Mouse (Mus musculus) myocyte (in vitro differentiated cells): ENCODE data around the gene Cyp2g1.

ENCODE experiments used
- CEBPB ChIP-seq: IDR thresholded peaks from 2 replicates; pipeline ENCODE4 v1.6.1; 2011; ENCODE audit warnings: mild to moderate bottlenecking, moderate library complexity; ENCODE audit not compliant: poor library complexity, insufficient read depth, severe bottlenecking
- MAX ChIP-seq: IDR thresholded peaks from one replicate; pipeline ENCODE4 v1.6.1; 2011; ENCODE audit warnings: low read depth, mild to moderate bottlenecking, control low read depth
- POLR2A ChIP-seq: IDR thresholded peaks from one replicate; pipeline ENCODE4 v1.6.1; 2011; ENCODE audit warnings: low read depth, mild to moderate bottlenecking, control low read depth, moderate library complexity; ENCODE audit not compliant: insufficient read length
- POLR2AphosphoS2 ChIP-seq: IDR thresholded peaks from one replicate; pipeline ENCODE4 v1.6.1; 2011; ENCODE audit warnings: low read depth, control low read depth; ENCODE audit not compliant: insufficient read length
- REST ChIP-seq: IDR thresholded peaks from one replicate; pipeline ENCODE4 v1.6.1; 2011; ENCODE audit warnings: mild to moderate bottlenecking, control low read depth, moderate library complexity; ENCODE audit not compliant: insufficient read depth, insufficient read length
- TCF12 ChIP-seq: IDR thresholded peaks from one replicate; pipeline ENCODE4 v1.6.1; 2011; ENCODE audit warnings: mild to moderate bottlenecking, control low read depth; ENCODE audit not compliant: poor library complexity, insufficient read depth, severe bottlenecking
- TCF3 ChIP-seq: IDR thresholded peaks from one replicate; pipeline ENCODE4 v1.6.1; 2011; ENCODE audit warnings: low read depth, control low read depth; ENCODE audit not compliant: insufficient read length
- USF1 ChIP-seq: IDR thresholded peaks from one replicate; pipeline ENCODE4 v1.6.1; 2011; ENCODE audit warnings: low read depth, mild to moderate bottlenecking, control low read depth, moderate library complexity

DNA sequence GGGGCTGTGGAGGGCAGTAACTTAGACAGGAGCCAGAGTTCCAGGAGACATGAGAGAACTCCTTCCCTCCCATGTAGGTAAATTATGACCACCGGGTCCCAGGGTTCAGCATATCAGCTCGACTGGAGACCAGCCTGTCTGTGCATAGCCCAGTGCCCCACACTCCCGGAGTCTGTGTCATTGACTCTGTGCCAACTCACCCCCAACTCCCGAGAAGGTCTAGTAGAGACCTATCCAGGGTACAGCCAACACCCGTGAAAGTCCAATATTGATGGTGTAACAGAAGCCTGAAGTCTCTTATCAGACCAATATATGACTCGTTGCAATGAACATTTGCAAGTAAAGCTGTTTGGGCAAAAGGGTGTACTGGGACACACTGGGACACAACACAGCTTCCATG lies 18.7 kb upstream of the Cyp2g1 start:
- TF ChIP-seq TCF12 (no peak), CEBPB (no peak), POLR2A (no peak), USF1 (no peak), MAX (no peak), POLR2AphosphoS2 (no peak), REST (no peak), TCF3 (no peak)
